Mouse (Mus musculus) ES-Bruce4 (cell line): ENCODE measurements around the gene Pskh1.

Experiments used
- CTCF ChIP-seq: IDR thresholded peaks from one replicate; pipeline ENCODE4 v1.8.1; 2011; ENCODE audit warnings: low read depth, low read length
- EP300 ChIP-seq: IDR thresholded peaks from 2 replicates; pipeline ENCODE4 v1.6.1; 2011; ENCODE audit warnings: low read depth, low read length; ENCODE audit not compliant: insufficient read depth
- POLR2A ChIP-seq: IDR thresholded peaks from one replicate; pipeline ENCODE4 v1.8.1; 2011; ENCODE audit warnings: low read length; ENCODE audit not compliant: insufficient read depth

DNA sequence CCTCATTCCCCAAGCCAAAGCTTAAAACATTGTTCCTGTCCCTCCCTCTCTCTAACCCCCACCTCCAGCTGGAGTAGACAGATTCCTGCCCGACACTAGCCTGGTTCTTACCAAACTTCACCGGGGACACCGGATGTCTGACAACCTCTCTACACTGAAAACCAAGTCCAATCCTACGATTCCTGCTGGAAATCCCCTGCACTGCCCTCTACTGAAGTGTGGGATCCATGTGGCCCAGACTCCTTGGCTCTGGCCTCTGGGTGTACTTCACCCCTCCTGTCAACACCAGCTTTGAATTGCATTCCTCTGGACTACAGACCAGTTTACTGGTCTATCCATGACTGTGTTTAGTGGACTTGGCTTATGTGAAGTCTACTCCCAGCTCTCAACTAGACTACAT, 56.3 kb downstream of the Pskh1 start:
- no peak for TF ChIP-seq CTCF
- TF ChIP-seq POLR2A = no peak
- no peak for TF ChIP-seq EP300
